Mouse (Mus musculus) embryo, embryonic 10 days (tissue): ENCODE data around the gene Paip2b.
"Not testable (repeated sequence)": the region's sequence is repeated elsewhere in the genome, so short reads cannot be mapped to it uniquely, and the experiment has no call there.

ENCODE experiments used
- DNase-seq: peaks from one replicate; pipeline ENCODE4 v3.0.0-alpha.2; 2015; ENCODE audit warnings: low spot score

Gene Paip2b

DNA sequence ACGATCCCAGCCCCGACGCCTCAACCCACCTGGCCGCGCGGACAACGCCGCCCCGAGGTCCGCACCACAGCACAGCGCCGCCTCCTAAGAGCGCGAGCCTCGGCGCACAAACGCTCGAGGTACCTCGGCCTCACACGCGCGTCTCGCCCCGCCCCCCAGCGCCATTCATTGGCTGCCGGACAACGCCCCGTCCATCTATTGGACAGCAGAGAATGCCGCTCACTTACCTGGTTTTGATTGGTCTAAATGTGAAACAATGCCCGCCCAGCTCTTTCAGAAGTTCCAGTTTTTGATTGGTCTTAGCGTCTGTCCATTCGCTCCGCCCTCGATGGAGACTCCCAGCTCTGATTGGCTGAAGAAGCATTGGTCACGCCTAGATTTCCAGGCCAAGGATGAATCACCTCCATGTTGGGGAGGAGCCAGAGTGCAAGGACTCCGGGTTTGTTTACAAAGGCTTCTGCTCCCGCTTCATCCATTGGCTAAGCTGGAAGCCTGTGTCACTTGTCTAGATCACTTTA lies at the start of gene Paip2b:
Paip2b (minus strand) TSS at position 136 of the 518 bp plus-strand sequence.
- DNase-seq = peak; percentile 100

DNA sequence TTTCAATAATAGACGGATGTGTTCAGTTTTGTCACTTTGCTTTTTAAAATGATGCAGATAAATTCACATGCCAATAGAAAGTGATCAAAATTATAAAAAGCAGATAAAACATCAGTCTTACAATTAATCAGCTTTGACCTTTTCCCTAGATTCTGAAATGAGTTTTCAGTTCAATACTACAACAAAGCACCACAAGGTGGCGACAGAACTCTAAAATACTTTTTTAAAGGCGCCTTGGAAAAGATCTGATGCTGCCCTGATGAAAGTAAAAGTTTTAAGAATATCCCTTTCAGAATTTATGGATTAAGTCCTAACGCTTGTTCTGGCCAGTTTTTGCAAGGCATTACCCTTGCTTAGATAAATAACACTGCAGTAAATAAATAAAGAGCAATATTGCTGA lies 48.3 kb upstream of the Paip2b start:
- DNase-seq = peak; percentile 65

DNA sequence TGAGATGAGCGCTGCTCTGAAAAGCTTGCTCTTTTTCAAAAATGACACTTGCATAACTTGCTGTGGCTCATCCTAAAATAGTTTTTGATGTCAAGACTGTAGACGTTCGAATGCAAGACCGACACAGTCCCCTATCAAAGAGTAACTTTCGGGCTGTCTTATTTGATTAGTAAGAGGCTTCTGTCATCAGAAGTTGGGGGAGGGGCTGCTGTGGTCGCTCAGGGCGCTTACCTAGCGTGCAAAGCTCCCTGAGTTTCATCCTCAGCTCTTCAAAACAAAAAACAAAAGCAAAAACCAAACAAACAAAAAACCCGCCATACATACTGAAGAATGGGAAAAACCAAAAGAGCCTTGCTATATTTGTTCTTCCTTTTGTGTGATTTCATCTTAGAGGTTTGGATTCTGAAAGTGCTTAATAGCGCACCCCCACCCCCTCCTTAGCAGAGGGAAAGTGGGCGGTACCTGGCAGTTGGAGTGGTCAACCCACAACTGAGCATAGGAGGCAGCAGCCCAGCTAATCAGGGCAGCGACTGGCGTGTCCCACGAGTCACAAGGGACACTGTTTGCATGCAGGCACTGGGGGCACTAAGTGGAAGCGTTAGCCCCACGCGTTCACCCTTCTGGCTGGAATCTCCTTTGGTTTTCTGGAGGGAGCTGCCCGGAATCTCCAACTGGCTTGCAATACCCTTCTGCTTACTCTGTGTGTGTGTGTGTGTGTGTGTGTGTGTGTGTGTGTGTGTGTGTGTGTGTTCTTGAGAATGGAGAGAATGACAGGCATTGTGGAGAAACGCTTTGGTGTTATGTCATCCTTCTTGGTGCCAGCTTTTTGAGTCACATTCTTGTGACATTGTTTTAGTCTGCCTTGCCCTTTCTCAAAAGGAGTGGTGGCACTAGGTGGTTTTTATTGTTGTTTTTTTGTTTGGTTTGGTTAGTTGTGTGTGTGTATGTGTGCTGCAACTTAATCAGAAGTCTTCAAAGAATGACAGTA lies 36.4 kb upstream of the Paip2b start:
- peak; percentile 53 for DNase-seq

DNA sequence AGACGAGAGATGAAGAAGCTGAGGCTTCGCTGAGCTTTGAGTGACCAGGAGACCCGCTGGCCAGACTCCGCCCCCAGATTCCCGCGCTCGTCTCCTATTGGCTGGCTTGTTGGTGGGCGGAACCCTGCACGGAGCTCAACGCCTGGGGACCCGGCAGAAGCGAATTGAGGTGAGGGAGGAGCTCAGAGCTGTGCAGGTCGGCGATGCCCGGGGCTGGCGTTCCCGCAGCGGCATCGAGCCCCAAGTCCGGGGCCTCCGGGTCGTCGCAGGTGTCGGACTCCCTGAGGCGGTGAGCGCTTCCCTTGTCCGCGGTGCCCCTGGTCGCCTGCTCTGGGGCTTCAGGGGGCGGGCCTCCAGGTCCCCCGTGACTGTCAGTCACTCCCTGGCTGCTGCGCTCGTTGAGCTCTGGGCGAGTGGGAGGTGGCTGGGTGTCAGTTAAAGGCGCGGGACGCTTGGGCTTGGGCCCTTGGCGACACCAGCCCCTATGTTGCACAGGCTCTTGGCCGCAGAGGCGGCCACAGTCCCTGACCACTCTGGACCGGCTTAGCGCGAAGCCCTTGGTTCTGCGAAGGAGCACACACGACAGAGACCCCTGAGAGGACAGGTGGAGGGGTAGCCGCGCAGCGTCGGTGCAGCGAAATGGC lies 35.5 kb upstream of the Paip2b start, which contains the start of gene Zfp638:
Zfp638 (plus strand) TSS at position 156 of the 644 bp plus-strand sequence.
- peak; percentile 90 for DNase-seq

DNA sequence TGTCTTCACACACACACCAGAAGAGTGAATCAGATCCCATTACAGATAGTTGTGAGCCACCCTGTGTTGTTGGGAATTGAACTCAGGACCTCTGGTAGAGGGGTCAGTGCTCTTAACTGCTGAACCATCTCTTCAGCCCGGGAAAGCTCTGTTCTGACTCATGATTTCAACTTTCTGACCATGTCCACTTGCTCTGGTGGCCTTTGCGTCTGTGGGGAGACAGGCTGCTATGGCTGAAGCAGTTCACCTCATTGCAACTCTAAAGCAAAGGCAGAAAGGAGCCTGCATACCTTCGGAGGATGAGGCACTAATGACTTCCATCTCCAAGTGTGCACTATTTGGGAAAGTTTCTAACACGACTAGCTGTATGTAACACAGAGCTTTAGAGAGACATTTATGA lies 34.9 kb upstream of the Paip2b start:
- no peak for DNase-seq

DNA sequence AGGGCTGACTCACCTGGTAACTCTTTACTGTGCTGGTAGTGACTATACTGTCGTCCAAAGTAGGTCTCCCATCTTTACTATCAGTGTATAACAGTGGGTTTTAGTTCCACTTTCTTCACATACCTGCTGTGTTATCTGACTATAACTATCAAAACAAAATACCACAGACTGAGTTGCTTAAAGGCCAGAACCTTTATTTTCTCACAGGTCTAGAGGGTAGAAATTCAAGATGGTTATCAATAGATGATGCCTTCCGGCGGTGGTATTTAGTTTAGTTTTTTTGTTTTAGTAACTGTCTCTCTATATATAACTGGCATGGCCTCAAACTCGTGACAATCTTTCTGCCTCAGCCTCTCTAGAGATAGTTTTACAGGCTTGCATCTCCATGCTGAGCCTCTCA lies 32.0 kb upstream of the Paip2b start:
- no peak for DNase-seq

DNA sequence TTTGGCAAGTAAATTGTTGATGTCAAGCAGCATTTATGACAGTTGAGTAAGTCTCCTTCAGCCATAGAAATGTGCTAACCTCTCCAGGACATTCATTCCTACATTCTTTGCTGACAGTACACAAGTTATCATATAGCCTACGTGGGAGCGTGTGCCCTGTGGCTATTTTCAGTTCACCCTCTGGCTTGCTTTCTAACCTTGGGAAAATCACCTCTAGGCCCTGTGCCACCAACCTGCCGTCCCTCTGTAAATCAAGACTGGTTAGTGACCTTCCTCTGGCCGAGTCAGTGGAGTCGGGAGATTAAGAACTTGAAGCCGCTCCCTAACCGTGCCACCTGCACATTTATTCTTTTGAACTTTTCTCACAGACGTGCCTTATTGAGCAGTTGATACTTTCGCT lies 28.5 kb upstream of the Paip2b start:
- DNase-seq = no peak

DNA sequence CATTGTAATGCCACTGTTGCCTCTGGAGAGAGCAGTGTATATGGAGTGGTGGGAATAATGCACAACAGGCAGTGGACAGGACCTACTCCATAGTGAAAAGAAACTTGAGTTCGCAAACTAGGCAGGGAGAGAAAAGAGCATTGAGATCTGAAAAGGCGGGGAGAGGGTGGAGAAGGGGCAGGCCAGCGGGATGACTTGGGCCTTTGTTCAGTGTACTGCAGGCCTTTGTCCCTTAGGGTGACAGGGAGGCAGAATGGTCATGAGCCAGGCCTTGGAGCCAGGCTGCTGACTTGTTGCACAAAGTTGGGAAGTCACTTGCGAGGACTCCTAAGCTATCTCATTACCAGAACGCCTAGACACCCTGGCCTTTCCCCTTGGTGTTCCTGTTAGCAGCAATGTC lies 25.9 kb upstream of the Paip2b start:
- peak; percentile 39 for DNase-seq

DNA sequence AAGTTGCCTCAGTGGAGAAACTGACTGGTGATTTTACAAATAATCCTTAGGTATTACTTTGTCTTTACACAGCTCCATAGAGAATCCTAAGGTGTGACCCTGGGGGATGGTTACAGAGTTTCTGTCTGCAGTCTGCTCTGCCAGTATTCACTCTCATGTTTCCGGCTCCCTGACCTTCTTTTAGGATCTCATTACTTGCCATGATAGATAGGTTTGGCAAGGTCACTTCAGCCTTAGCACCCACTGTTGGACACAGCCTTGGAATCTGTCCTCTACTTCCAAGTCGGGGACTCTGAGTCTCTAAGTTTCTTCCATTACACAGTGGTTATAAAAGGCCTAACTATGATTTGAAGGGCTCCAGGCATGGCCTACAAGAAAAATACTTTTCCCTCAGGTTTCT lies 17.9 kb upstream of the Paip2b start:
- no peak for DNase-seq

DNA sequence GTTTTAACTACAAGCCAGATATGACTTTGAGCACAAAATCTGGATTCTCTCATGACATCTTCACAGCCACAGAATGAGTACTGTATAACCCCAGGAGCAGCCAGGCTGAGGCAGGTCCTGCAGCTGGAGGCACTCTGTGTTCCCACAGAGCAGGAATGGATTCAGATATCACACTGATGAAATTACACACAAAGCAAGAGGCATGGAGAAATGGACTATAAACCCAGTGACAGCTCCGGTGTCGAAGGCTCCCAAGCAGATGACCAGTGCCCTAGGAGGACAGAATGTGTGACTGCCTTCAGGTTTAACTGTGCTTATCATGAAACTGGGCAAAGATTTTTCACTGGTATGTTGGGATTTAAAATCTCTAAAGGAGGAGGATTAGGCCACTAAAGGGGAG lies 14.6 kb upstream of the Paip2b start:
- DNase-seq = no peak

DNA sequence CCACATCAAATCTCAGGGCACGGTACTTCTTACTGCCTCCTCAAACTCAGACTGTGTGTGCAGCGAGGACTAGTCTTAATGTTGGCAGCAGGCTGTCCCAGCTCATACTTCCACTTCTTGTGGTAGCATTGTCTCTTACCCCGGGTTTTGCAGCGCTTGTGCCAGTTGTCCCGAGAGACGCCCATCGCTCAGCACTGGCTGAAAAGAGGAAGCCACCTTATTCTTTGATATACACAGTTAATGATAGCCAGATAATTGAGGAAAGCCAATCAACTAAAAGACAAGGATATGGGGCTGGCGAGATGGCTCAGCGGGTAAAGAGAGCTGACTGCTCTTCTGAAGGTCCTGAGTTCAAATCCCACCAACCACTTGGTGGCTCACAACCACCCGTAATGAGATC lies 13.4 kb upstream of the Paip2b start:
- DNase-seq = no peak

DNA sequence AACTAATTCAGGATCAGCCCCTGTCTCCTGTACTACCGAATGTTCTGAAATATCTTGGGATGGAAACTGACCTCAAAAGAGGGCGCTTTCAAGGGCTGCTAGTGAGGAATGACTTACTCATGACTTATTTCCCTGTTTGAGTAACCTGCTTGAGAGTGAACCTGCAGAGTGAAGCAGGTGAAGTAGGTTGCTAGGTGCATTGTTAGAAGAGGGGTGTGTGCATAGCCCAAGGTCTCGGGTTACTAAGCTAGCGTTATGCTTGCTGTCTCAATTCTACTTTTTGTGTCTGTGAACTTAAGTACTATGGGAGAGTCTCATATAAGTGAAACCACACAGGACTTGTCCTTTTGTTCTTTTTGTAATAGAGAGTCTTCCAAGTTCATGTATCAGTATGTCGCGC lies 8.5 kb upstream of the Paip2b start:
- no peak for DNase-seq

DNA sequence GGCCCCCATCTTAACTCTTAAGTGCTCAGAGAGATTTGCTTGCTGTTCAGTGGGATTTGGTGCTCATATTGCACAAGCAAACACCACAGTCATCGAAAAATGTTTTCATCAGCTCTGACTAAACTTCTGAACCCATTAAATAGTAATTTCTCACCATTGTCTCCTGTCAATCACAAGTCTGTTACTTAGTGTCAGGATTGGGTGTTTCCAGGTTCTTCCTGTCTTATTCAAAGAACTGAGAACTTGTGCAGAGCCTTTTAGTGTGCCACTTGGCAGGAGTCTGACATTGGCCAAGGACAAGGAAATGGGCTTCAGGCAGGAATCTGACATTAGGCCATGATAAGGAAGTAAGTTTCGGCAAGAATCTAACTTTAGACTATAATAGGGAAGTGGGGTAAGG lies 6.5 kb upstream of the Paip2b start:
- DNase-seq = no peak

DNA sequence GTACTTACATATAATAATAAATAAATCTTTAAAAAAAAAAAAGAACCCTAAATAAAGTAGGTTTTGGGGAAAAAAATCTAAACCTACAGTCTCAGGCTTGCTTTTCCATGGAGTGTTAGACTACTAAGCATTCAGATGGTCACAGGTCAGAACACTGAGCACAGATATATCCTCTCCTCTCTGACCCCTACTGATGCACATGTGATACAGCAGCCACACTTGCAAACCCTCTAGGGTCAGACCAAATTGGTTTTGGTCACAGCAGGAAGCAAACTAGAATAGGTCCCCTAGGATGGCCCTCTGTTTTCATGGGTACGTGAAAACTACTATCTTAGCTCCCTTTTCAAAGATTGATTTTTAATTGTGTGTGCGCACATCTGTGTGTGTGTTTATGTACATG lies 5.3 kb upstream of the Paip2b start:
- DNase-seq = no peak

DNA sequence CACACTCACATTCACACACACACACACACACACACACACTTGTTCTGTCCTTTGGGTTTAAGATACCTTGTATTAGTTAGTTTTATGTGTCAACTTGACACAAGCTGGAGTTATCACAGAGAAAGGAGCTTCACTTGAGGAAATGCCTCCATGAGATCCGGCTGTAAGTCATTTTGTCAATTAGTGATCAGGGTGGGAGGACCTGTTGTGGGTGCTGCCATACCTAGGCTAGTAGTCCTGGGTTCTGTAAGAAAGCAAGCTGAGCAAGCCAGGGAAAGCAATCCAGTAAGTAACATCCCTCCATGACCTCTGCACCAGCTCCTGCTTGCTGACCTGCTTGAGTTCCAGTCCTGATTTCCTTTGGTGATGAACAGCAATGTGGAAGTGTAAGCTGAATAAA lies 852 bp upstream of the Paip2b start:
- not testable (repeated sequence) for DNase-seq

DNA sequence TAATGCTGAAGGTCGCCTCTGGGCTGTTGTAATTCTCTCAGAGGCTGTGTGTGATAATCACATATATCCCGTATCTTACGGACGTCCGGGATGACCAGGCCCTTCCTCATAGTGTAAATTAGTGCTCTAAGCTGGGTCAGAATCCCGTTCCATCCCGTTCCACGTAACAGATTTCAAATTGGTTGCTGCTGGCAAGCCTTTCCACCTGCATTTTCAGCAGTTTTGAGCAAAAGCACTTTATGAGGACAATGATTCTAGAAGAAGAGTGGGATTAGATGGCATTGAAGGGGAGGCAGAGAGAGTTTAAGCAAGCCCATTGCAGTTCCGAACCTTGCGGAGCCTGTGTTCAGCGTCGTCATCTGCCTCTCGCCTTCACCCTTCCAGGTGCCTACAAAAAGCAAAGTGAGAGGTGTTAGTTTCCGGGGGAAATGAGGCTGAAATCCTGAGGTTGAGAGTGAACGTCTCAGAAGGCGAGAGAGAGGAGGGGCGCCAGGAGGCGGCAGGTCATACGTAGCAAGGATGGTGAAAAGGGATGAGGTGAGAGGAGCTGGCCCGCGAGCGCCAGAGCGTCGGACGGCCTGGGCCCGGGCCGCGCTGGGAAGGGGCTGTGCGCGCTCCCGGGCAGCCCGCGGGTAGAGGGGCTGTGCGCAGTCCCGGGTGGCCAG lies 468 bp downstream of the Paip2b start:
- no peak for DNase-seq

DNA sequence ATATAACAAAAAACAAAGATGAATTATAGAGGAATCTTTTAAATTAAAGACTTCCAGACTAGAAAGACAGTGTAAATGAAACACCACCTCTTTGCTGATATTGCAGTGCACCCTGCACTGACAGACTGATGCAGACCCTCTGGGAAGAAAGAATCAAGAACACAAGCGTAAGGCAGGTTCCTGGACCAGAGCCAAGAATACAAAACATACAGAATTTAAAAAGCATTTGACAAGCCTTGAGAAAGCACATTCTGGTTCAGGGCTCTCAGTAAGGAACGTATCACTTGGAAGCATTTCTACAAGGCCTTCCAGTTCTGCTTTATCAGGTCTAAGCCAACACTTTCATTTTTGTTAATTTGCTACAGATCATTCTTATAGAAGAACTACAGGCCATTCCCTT lies 9.7 kb downstream of the Paip2b start:
- no peak for DNase-seq

DNA sequence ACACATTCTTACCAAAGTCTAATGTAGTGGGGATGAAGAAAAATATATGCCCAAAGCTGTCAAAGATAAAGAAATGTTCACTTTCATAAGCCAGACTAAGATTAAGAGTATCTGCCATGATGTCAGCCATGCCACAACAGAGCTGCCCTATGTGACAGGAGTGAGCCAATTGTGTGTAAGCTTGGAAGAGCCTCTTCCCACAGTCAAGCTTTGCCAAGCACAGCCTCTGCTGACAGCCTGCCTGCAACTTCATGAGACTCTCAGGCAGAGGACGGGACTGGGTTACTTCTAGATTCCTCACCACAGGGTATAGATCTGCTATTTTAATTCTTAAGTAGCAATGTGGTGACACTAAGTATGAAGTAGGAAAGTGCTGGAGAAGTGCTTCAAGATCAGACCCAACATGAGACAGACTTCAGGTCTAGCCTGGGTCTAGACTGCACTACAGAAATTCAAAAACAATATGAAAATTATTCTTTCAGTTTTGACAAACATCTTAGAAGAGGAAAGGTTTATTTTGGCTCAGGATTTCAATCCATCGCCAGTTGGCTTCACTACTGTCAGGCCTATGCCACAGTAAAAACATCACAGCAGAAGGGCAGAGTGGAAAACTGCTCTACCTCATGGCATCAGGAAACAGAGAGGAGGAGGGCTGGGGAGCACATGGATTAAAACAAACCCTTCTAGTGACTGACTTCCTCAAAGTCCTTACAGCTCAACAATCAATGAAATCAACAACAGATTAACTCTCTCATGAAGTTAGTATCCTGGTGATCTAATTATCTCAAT lies 10.6 kb downstream of the Paip2b start:
- DNase-seq = no peak

DNA sequence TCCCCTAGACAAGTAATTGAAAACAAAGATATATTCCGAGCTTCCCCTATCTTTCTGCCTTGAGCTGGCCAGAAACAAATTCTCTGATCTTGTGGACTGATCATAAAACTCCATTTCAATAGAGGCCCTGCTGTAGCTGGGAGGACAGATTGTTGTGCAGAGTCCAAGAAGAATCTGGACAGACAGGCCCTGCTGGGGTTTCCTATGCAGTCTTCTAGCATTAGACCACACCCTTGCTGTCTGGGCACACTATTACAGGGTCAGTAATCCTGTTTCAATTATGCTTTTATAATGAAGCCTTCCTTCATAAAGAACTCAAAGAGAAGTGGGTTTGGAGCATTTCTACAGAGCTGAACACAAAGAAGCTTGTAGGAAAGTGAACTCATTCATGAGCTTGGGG lies 12.5 kb downstream of the Paip2b start:
- no peak for DNase-seq

DNA sequence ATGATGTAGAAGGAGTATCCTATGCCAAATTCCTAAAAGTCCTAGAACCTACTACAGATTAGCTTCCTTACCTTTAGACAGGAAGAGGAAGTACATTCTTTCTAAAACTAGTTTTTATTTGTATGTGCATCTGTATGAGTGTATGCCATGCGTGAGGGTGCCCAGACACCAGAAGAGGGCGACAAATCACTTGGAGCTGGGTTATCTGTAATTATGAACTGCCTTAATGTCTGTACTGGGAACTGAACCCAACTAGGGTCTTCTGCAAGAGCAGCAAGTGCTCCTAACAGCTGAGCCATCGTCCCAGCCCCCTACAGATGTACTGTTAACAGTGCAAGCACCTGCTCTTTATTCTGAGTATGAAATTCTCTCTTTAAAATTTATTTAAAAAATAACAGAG lies 15.7 kb downstream of the Paip2b start:
- DNase-seq = no peak

DNA sequence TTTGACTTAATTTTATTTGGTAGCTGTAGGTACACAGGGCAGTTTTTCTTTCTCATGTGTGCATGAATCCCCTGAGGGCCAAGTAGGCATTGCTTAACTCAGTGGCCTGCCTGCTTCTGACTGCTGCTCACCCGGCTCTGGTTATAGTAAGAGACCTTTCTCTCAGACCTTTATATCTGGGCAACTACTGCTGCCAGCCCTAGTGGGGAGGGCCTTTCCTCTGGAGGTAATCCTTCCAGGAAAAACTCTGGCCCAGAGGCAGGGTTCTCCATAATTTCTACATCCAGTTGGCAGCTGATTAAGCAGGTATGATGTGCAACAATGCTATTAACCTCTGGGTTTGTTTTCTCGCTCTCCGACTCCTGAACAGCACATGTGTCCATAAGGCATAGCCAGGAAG lies 28.7 kb downstream of the Paip2b start:
- no peak for DNase-seq

DNA sequence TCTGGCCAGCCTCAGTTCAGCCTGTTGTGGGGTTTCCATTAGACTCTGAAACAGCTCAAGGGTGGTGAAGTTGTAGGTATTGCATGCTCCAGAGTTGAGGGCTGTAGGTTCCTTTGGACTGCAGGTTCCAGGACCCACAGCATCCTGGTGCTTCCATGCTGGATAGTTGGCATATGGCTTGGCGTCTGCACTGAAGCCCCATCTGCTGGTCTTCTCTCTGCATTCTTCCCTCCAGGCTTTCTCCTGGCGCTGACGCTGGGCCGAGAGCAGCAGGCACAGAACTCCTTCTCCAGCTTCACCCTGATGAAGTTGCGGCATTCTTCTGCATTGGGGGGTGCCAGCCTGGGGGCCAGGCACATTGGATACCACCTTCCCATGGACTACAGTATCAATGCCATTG lies 29.5 kb downstream of the Paip2b start:
- no peak for DNase-seq
